Mouse (Mus musculus): ENCODE measurements around the gene H1f0. TPM values are rescaled to one million over a fixed set of nuclear protein-coding genes. Genes with fewer than 3 reads are reported as not detected.

H1f0 gene
- total RNA-seq (2021): 10 to 100 TPM; 83.7 to 93.8 TPM
- long read RNA-seq, transcript H1f0-201 (1 exons, 2,055 nt): major isoform, 67 of 67 reads
- long read RNA-seq, partial matches to known transcripts: 0 of 67 reads
- long read RNA-seq, other reads (novel, unspliced or antisense): 0 of 67 reads

GRCm38 (mm10) chr15:79028237-79028738 is at the start of gene H1f0:
TSS of gene H1f0 (plus strand) at chr15:79028450.
- DNase-seq (ENCODE audit: low spot score in 2 of 2): peak; percentile 92 to 94

GRCm38 (mm10) chr15:78978875-78979274 is 49.4 kb upstream of the H1f0 start:
- DNase-seq (ENCODE audit: low spot score in 2 of 2): no peak

- DNase-seq (ENCODE audit: low spot score in 2 of 2): no peak
Observed at GRCm38 (mm10) chr15:78980084-78980483, 48.2 kb upstream of the H1f0 start.

GRCm38 (mm10) chr15:78982658-78983435 is 45.4 kb upstream of the H1f0 start:
- peak; percentile 17 to 47 for DNase-seq (ENCODE audit: low spot score in 2 of 2)

GRCm38 (mm10) chr15:78983436-78984285 is 44.6 kb upstream of the H1f0 start:
- DNase-seq (ENCODE audit: low spot score in 2 of 2): no peak

- DNase-seq (ENCODE audit: low spot score in 2 of 2): no peak
Observed at GRCm38 (mm10) chr15:78984286-78984778, 43.9 kb upstream of the H1f0 start.

- no peak for DNase-seq (ENCODE audit: low spot score in 2 of 2)
Observed at GRCm38 (mm10) chr15:78986536-78987220, 41.6 kb upstream of the H1f0 start.

- DNase-seq (ENCODE audit: low spot score in 2 of 2): peak; percentile 89 to 93
Observed at GRCm38 (mm10) chr15:78988499-78988971, 39.7 kb upstream of the H1f0 start.

GRCm38 (mm10) chr15:78989152-78990092 is 38.8 kb upstream of the H1f0 start:
- no peak for DNase-seq (ENCODE audit: low spot score in 2 of 2)

- no peak for DNase-seq (ENCODE audit: low spot score in 2 of 2)
Observed at GRCm38 (mm10) chr15:78990093-78990463, 38.2 kb upstream of the H1f0 start.

- no peak for DNase-seq (ENCODE audit: low spot score in 2 of 2)
Observed at GRCm38 (mm10) chr15:78990970-78991525, 37.2 kb upstream of the H1f0 start.

- DNase-seq (ENCODE audit: low spot score in 2 of 2): no peak
Observed at GRCm38 (mm10) chr15:78992235-78992634, 36.0 kb upstream of the H1f0 start.

GRCm38 (mm10) chr15:78992925-78993324 is 35.3 kb upstream of the H1f0 start:
- DNase-seq (ENCODE audit: low spot score in 2 of 2): no peak

- no peak for DNase-seq (ENCODE audit: low spot score in 2 of 2)
Observed at GRCm38 (mm10) chr15:78995916-78996315, 32.3 kb upstream of the H1f0 start.

GRCm38 (mm10) chr15:78996663-78997062 is 31.6 kb upstream of the H1f0 start:
- no peak for DNase-seq (ENCODE audit: low spot score in 2 of 2)

GRCm38 (mm10) chr15:78998348-78998747 is 29.9 kb upstream of the H1f0 start:
- no peak for DNase-seq (ENCODE audit: low spot score in 2 of 2)

- DNase-seq (ENCODE audit: low spot score in 2 of 2): no peak
Observed at GRCm38 (mm10) chr15:78999586-78999985, 28.7 kb upstream of the H1f0 start.

- no peak for DNase-seq (ENCODE audit: low spot score in 2 of 2)
Observed at GRCm38 (mm10) chr15:79000357-79000791, 27.9 kb upstream of the H1f0 start.

- DNase-seq (ENCODE audit: low spot score in 2 of 2): no peak
Observed at GRCm38 (mm10) chr15:79001559-79001958, 26.7 kb upstream of the H1f0 start.
